Mouse (Mus musculus) adrenal gland, adult (tissue): ENCODE data around the gene Efemp2.

Source experiments
- DNase-seq, 2 experiments: peaks; one replicate each; pipeline ENCODE4 v3.0.0; 2022 to 2023; ENCODE audit warnings: low spot score in 1 of 2; ENCODE audit not compliant: inconsistent age in 2 of 2

Efemp2 gene

GRCm38 (mm10) chr19:5494314-5494713, 20.6 kb downstream of the Efemp2 start:
- DNase-seq: no peak

- peak in 1 of 2 experiments; percentile 39 for DNase-seq
These were observed 21.7 kb downstream of the Efemp2 start for GRCm38 (mm10) chr19:5495353-5496051.

DNA sequence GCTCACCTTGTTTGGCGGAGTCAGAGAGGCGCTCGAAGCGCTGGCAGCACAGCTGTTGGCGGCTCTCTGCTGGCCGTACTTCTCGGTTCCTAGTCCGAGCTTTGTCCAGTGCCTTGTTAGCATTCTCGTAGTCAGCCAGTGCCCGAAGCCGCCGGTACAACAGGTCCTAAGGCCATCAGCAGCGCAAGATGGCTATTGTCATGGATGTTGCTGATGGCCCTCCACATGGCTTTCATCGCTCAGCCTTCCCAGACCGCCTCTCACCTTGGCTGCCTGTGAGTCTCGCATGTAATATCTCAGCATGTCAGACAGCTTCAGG, 22.3 kb downstream of the Efemp2 start:
- peak in 1 of 2 experiments; percentile 10 for DNase-seq

DNA sequence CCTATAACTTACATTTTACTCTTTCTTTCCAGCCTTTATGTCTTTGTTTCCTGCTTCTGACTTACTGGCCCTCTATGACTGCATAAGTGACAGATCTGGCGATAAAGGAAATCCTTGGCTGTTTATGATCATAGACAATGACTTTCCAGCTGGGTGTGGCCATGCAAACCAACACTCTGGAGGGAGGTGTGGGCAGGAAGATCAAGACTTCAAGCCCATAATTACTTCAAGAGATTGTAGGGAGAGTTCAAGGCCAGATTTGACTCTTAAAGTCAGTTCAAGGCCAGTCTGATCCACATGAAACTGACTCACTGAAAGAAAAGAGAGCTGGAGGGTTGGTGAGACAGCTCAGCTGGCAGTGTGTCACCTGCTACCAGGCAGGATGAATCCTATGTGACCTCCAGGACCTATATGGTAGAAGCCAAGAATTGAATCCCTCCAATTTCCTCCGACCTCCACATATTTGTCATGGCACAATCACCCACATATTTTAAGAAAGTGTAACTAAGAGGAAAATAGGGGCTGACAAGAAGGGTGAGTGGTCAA, 26.6 kb downstream of the Efemp2 start:
- DNase-seq: peak; percentile 67 to 79

DNA sequence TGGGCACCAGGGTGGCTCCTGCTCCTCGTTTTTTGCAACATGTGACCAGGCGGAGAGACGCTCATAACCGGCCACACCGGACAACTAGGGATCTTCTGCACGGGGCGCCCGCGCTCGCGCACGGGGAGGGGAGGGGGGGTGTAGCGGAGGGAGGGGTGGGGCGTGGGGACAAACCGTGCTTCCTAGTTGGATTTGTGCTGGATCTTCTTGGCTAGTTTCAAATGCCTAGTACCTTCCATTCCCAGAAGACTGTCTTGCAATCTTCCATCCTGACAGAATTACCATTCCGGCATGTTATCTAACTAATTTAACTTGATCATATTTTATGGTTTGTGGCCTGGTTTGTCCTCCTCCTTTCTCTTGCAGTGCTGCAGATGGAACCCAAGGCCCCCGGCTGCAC, 29.9 kb downstream of the Efemp2 start, which contains the start of gene 1700020D05Rik:
1700020D05Rik (minus strand) TSS at position 101 of the 400 bp plus-strand sequence.
- no peak for DNase-seq

DNA sequence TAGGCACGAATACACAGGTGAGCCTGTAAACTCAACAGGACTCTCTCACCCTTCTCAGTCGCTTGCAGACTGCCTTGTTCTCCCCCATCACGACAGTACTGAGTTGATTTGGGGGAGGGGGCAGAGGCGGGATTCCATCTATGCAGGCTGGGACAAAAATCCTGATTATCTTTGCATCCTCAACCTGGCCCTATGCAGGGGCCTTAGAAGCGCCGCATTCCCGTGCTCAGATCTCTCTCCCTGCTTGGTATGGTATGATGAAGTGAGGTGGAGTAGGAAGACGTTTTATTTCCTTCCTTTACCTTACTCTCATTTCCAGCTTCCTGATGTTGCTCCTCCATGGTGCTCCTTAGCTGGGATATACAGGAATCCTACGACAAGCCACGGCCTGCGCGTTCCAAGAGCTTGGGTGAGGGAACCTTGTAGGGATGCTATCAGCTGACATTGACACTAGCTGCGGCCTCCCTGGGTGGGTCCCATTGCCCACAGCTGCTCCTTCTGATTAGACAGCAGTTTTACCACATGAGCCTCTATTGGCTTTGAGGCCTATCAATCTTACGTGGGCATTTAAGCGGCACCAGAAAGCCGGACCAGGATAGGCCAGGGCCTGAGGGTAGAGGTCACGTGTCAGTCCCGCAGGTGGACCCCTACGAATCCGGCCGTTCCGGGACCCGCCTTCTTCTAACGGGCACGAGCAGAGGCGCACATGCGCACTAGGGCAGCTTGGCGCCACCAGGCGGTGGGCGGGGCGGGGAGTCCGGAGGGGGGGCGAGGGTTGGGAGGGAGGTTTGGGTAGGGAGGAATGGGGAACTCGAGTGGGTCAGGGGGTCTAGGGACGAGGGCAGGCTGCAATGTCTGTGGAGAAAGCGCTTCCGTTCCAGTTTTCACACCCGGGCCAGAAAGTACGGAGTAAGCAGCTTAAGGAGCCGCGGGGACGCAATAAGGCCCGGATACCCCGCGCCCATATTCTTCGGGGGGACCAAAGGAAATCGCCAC, 36.6 kb downstream of the Efemp2 start, which contains the start of gene Snx32:
Snx32 (minus strand) TSS at position 508 of the 996 bp plus-strand sequence.
- peak; percentile 99 for DNase-seq

DNA sequence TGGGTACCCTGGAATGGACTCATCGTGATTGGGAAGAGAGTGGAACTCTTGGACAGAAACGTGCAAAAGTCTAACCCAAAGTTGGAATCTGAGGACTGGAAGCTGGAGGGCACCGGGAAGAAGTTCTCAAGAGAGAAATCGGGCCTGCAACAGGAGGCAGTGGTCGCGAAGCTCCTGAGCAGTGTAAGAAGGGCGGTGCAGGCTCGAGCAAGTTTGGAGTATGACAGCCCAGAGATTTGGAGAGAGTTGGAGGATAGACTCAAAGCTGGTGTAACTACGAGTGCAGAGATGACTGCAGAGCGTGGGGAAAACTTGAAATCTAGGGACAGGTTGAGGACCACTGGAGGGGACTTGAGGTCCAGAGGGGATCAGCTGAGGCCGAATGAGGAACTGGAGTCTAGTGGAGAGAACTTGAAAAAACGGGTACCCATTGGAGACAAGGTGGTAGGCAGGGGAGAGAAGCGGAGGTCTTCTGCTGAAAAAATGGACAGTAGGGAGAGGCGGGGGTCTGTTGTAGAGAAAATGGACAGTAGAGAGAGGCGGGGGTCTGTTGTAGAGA, 37.4 kb downstream of the Efemp2 start:
- DNase-seq: no peak

- peak; percentile 10 to 37 for DNase-seq
These were observed 38.6 kb downstream of the Efemp2 start for GRCm38 (mm10) chr19:5512091-5513004.

DNA sequence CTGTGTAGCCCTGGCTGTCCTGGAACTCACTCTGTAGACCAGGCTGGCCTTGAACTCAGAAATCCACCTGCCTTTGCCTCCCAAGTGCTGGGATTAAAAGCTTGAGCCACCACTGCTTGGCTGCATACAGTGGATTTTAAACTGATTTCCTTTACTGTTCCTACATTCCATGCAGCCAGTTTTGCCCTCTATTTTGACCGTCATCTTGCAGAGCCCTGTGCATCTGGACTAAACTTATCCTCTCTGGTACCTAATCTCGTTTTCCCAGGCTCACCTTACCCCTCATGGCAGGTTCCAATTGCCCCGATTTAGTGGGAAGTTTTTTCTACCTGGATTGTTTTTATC, 39.2 kb downstream of the Efemp2 start:
- no peak for DNase-seq

DNA sequence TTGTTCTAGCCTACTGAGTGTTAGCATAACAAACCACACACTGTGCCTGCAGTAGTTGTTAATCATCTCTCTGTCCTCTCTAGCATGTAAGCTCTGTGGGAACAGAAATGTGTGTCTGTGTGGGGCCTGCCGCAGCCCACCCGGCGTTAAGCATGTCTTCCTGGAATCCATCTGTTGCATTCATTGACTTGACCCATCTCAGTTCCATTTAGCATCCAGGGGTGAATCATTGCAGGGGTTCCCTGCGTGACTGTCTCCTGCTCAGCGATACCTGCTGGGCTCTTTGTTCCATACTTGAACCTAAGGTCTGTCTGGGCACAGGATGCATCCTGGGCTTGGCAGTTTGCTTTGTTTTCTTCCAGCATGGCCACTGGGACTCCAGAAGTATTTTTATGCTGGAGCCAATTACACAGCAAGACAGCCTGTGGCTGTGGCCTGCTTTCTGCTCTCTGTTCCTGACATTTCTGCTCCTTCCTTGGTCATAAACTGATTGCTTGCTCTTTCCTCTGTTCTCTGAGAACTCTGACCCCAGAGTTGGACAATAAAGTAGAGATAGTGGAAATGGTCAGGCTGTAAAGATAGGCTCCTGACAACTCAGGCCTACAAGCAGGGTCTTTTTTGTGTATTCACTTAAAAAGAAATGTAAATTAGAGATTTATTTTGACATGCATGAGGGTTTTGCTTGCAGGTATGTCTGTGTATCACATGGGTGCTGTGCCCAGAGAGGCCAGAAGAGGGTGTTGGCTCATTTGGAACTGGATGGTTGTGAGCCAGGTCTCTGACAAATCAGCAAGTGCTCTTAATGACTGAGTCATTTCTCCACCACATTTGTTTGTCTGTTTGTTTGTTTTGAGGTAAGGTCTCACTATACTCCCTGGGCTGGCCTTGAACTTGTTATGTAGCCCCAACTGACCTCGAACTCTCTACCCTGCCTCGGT, 42.4 kb downstream of the Efemp2 start:
- DNase-seq: peak in 1 of 2 experiments; percentile 43

- DNase-seq: peak; percentile 23 to 41
These were observed 43.3 kb downstream of the Efemp2 start for GRCm38 (mm10) chr19:5516906-5517505.

DNA sequence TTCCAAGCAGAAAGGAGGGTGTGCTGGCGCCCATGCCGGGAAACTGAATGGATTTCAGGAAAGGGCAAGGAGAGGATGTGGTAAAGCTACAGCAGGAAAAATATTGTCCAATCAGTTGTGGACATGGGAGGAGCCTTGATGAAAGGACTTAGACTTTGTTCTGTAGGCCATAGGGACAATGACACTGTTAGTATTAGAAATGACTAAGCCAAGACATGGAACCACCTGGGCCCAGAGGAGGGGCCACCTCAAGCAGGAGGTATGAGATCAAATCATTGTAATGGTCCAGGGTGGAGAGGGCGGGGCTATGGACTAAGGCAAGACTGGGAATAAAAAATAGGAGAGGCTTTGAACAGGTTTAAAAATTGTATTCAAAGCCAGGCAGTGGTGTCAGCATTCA, 45.0 kb downstream of the Efemp2 start:
- DNase-seq: no peak

- DNase-seq: no peak
These were observed 51.5 kb downstream of the Efemp2 start for GRCm38 (mm10) chr19:5525204-5525603.

- peak; percentile 96 to 99 for DNase-seq
These were observed 55.8 kb downstream of the Efemp2 start for GRCm38 (mm10) chr19:5529325-5530137.

DNA sequence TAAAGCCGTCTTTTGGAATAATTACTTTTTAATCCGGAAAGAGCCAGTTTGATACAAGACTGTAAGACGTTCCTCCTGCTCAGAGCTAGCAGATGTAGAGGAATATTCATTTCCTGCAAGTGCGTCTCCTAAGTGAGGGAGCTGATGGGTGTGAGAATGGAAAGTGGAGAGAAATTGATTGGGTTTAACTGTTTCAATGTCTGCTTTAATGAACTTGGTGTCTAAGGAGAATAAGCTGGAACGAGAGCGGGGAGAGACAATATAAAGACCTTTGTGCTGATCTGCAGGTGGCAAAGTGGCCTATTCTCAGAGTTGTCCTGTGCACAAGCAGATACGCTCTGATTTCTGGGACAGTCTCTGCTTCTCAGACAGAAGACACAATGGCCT, 56.4 kb downstream of the Efemp2 start:
- DNase-seq: no peak
